Mouse (Mus musculus): Measurements from ENCODE around the gene Nr1d1.

GRCm38 (mm10) chr11:98789824-98790223 lies 14.7 kb upstream of the Nr1d1 start:
- TF ChIP-seq POLR2A (IDR thresholded peaks at IDR 0.05; ENCODE audit: low read depth, low read length) (no peak), MAFK (IDR thresholded peaks at IDR 0.05; ENCODE audit: insufficient replicate concordance, low read length) (no peak)
